Mouse (Mus musculus) kidney, adult 2 months (tissue): ENCODE data around the gene Dntt. TPM values are rescaled to one million over a fixed set of nuclear protein-coding genes. Genes with fewer than 3 reads are reported as not detected.

Experiments
- DNase-seq: peaks from one replicate; pipeline ENCODE4 v3.0.0; 2021
- H3K27ac ChIP-seq: fragments of 200-500 bp; 2 replicates; pipeline ENCODE4 v1.5.1; 2012; ENCODE audit warnings: low read depth, low read length, control low read depth, inconsistent platforms; ENCODE audit not compliant: insufficient read depth
- H3K27me3 ChIP-seq: fragments of 200-500 bp; replicated peaks from 2 replicates; pipeline ENCODE4 v1.6.1; 2012; ENCODE audit warnings: mild to moderate bottlenecking, moderate library complexity, low read length, inconsistent platforms; ENCODE audit not compliant: control insufficient read depth, insufficient read depth
- H3K36me3 ChIP-seq: fragments of 200-500 bp; 2 replicates; pipeline ENCODE4 v1.6.1; 2012; ENCODE audit warnings: mild to moderate bottlenecking, moderate library complexity, low read length, inconsistent platforms; ENCODE audit not compliant: control insufficient read depth, insufficient read depth
- H3K4me1 ChIP-seq: fragments of 200-500 bp; 2 replicates; pipeline ENCODE4 v1.6.1; 2011; ENCODE audit warnings: low read length; ENCODE audit not compliant: control insufficient read depth, insufficient read depth
- H3K4me3 ChIP-seq: fragments of 200-500 bp; 2 replicates; pipeline ENCODE4 v1.5.1; 2011; ENCODE audit warnings: mild to moderate bottlenecking, low read depth, low read length, control low read depth; ENCODE audit not compliant: insufficient read depth
- CTCF ChIP-seq: fragments of 200-500 bp; conservative IDR thresholded peaks from 2 replicates; pipeline ENCODE4 v1.5.1; 2011; ENCODE audit warnings: low read depth, mild to moderate bottlenecking, control low read depth, low read length, moderate library complexity, mixed read lengths; ENCODE audit not compliant: insufficient read depth, insufficient read length
- POLR2A ChIP-seq: fragments of 200-500 bp; IDR thresholded peaks from one replicate; pipeline ENCODE4 v1.6.1; 2011; ENCODE audit warnings: low read depth, low read length, control low read depth
- WGBS: fragments of 180-500 bp; shearing (Covaris S2); methylation state at CpG from one replicate; pipeline ENCODE4 v1.1.7; 2018; 5-methylcytosine and 5-hydroxymethylcytosine counted together
- polyA plus RNA-seq: library from polyadenylated mRNA; depleted of rRNA; stranded (reverse); fragments of >200 nt; gene quantifications from 2 replicates; pipeline ENCODE4 v1.2.3, GENCODE M21; 2012

Gene Dntt
- polyA plus RNA-seq, 1 experiment = 0.08 TPM

DNA sequence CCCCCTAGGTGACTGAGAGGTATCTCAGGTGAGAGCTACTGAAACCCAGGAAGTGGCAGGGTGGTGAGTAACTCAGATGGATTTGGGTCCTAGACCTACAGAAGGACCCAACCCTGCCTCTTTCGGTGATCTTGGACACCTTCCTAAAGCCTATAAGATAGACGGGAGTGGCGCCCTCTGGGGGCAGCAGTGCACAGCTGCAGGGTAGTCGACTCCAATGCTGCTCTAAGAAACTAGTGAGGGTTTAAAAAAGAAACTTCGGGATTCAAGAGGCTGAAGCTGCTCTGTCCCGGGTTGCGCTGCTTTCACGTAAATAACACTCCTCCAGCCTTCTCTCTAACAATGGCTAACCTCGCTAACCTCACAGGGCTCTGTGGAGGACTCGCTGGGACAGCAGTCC, 24.5 kb downstream of the Dntt start:
- Histone ChIP-seq H3K4me3 (no peak overlapping the region), H3K4me1 (peaks cover 7% of the 10 kb centered on the region), H3K36me3 (no peaks in the 10 kb centered on the region), H3K27me3 (no peaks in the 10 kb centered on the region), H3K27ac (no peak overlapping the region)
- WGBS = 41% methylated on average over 10 of the region's 10 CpGs
- no peak for DNase-seq
- TF ChIP-seq CTCF = peak; percentile 59
- TF ChIP-seq POLR2A = no peak

DNA sequence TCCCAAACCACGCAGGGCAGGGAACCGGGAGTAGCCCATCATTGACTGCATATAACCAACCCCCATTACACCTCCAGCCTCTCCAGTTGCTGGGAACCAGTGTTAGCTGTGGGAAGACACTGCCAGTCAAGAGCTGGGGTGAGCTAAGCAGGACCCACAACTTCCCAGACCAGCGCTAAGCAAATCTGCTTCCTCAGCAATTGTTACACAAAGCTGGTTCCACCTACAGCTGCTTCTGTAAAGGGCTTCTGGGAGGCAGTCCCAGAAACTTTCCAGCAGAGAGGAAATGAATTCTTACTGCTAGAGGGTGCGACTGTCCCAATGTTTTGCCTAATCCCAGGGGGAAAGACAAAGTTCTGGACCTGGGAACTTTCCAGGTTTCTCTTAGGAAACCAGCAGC, 25.6 kb downstream of the Dntt start:
- H3K27me3 ChIP-seq = no peaks in the 10 kb centered on the region
- TF ChIP-seq CTCF (no peak), POLR2A (no peak)
- H3K4me3 ChIP-seq = no peak overlapping the region
- no peak overlapping the region for H3K27ac ChIP-seq
- 39% methylated on average over 4 of the region's 4 CpGs for WGBS
- DNase-seq = no peak
- no peaks in the 10 kb centered on the region for H3K36me3 ChIP-seq
- peaks cover 7% of the 10 kb centered on the region for H3K4me1 ChIP-seq

- no peaks in the 10 kb centered on the region for H3K36me3 ChIP-seq
- no peak for TF ChIP-seq POLR2A
- TF ChIP-seq CTCF = peak; percentile 100
- no peak overlapping the region for H3K4me3 ChIP-seq
- H3K27ac ChIP-seq = no peak overlapping the region
- no peaks in the 10 kb centered on the region for H3K27me3 ChIP-seq
- peak; percentile 84 for DNase-seq
- H3K4me1 ChIP-seq = no peaks in the 10 kb centered on the region
- WGBS = 4% methylated on average over 8 of the region's 8 CpGs
Measured at GRCm38 (mm10) chr19:41071500-41071899, 42.4 kb downstream of the Dntt start.

- 84% methylated on average over 14 of the region's 14 CpGs for WGBS
- no peak for TF ChIP-seq POLR2A
- no peak for TF ChIP-seq CTCF
- Histone ChIP-seq H3K27me3 (no peaks in the 10 kb centered on the region), H3K4me1 (no peaks in the 10 kb centered on the region), H3K36me3 (no peaks in the 10 kb centered on the region), H3K4me3 (no peak overlapping the region), H3K27ac (no peak overlapping the region)
- no peak for DNase-seq
Measured at GRCm38 (mm10) chr19:41073746-41074455, 44.8 kb downstream of the Dntt start.

DNA sequence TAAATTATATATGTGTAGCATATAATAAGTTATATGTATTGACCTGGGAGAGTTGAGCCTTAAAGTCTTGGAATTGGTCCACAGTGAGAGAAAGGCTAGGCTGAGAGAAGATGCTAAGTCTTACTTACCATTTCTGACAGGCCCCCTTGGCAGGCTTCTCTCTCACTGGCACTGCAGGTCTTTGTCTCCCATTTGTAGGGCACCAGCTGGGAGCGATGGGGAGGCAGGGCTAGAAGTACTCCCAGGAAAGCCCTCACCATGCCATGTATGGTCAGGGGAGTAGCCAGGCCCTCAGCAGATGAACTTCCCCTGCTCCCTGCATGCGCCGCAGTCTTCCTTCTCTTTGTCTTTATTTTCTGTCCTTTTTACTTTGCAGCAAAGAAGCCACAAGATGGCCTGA, 47.8 kb downstream of the Dntt start, which contains the start of gene Opalin:
Gene Opalin (minus strand): TSS at position 208 of the 400 bp plus-strand sequence.
- Histone ChIP-seq H3K4me1 (no peaks in the 10 kb centered on the region), H3K27me3 (no peaks in the 10 kb centered on the region), H3K4me3 (no peak within 1 kb of the TSS), H3K27ac (no peak within 1 kb of the TSS), H3K36me3 (no peaks in the 10 kb centered on the region)
- no peak for DNase-seq
- TF ChIP-seq CTCF = no peak
- TF ChIP-seq POLR2A = no peak
- 82% methylated on average over 3 of the region's 3 CpGs for WGBS

GRCm38 (mm10) chr19:41081589-41081988, 52.5 kb downstream of the Dntt start:
- WGBS = 94% methylated on average over 3 of the region's 3 CpGs
- no peak for TF ChIP-seq CTCF
- no peak for TF ChIP-seq POLR2A
- Histone ChIP-seq H3K27ac (no peak overlapping the region), H3K27me3 (no peaks in the 10 kb centered on the region), H3K4me3 (no peak overlapping the region), H3K36me3 (no peaks in the 10 kb centered on the region), H3K4me1 (no peaks in the 10 kb centered on the region)
- no peak for DNase-seq

GRCm38 (mm10) chr19:41083646-41084045, 54.6 kb downstream of the Dntt start:
- no peak for TF ChIP-seq CTCF
- TF ChIP-seq POLR2A = no peak
- WGBS = 78% methylated on average over 14 of the region's 14 CpGs
- no peaks in the 10 kb centered on the region for H3K4me1 ChIP-seq
- no peak overlapping the region for H3K4me3 ChIP-seq
- H3K27ac ChIP-seq = no peak overlapping the region
- H3K36me3 ChIP-seq = no peaks in the 10 kb centered on the region
- no peak for DNase-seq
- no peaks in the 10 kb centered on the region for H3K27me3 ChIP-seq
